Mouse (Mus musculus): Measurements from ENCODE around the gene Cabp1. TPM values are rescaled to one million over a fixed set of nuclear protein-coding genes. Genes with fewer than 3 reads are reported as not detected.

The Cabp1 gene
- polyA plus RNA-seq, 1 experiment from 2014 or later = 0.44 TPM

DNA sequence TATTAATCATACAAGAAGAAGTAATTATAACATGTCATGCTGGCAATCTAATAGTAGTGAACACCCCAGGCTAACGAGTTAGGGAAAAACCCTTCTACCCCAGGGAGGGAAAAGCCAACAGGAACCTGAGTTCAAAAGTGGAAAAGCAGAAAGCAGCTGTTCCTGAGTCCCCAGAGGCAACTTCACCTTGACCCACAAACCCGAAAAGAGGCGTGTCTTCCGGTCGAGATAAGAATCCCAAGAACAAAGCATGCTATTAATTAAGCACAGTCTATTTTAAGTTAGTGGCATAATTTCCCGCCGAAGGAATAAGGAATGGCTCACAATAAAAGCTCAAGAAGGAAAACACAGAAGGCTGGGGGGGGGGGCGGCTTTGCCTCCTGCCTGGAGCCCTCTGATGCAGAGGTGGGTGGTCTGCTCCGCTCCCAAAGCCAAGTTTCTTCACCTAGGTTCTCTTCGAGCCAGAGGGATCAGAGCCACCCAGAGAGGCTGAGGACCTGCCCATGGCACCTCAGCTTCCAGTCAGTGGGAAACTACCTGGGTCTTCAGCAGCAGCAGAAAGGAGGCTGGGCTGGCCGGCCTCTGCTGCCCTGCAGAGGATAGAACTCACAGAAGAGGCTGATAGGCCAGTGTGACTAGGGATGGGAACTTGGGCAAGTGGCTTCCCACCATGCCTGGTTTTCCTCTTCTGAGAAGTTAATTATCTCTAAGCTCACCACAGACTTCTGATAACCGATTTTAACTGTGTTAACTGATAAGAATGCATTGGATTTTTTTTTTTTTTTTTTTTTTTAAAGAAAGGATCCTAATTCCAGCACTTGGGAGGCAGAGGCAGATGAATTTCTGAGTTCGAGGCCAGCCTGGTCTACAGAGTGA, 32.9 kb downstream of the Cabp1 start:
- Histone ChIP-seq H3K4me3 (ENCODE audit: low read depth, low read length) (no peak overlapping the region), H3K27me3 (ENCODE audit: control insufficient read depth, insufficient read depth, low read length) (no peaks in the 10 kb centered on the region), H3K4me2 (replicated peaks; ENCODE audit: low read depth) (no peak overlapping the region), H3K4me1 (replicated peaks; ENCODE audit: control insufficient read depth, insufficient read depth) (peaks cover 3% of the 10 kb centered on the region; the same call in 1 of the 2 replicates), H3K9ac (ENCODE audit: low read length) (no peak overlapping the region), H3K36me3 (ENCODE audit: control insufficient read depth, insufficient read depth, low read length) (no peaks in the 10 kb centered on the region), H3K9me3 (ENCODE audit: control insufficient read depth, low read length) (no peaks in the 10 kb centered on the region), H3K27ac (replicated peaks) (no peak overlapping the region)
- 46% methylated on average over 13 of the region's 13 CpGs for WGBS
- ATAC-seq (ENCODE audit: low FRiP score, low TSS enrichment) (no peak), DNase-seq (ENCODE audit: low spot score) (no peak)
- TF ChIP-seq EP300 (optimal IDR thresholded peaks at IDR 0.05) = no peak
- TF ChIP-seq CTCF (IDR thresholded peaks at IDR 0.05; ENCODE audit: low read depth) = no peak

DNA sequence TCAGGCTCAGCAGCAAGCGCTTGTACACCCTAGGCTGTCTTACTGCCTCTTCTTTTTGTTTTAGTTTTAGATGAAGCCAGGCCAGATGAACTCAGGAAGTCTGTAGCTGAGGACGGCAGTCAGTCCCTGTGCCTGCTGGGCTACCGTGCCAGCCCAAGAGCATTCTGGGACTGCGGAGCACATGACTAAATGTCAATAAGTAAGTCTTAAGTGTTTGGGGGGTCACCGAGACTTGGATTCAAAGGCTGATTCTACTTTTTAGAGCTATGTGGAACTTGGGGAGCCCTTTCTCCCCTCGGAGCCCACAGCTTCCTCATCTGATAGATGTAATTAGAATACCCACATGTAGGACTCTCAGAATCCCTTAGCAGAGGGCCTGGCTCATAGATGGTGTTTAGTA, 33.5 kb downstream of the Cabp1 start:
- H3K9ac ChIP-seq (ENCODE audit: low read length) = no peak overlapping the region
- 72% methylated on average over 6 of the region's 6 CpGs for WGBS
- ATAC-seq (ENCODE audit: low FRiP score, low TSS enrichment) (no peak), DNase-seq (ENCODE audit: low spot score) (no peak)
- H3K4me3 ChIP-seq (ENCODE audit: low read depth, low read length) = no peak overlapping the region
- H3K4me1 ChIP-seq (replicated peaks; ENCODE audit: control insufficient read depth, insufficient read depth) = no peaks in the 10 kb centered on the region
- no peak overlapping the region for H3K27ac ChIP-seq (replicated peaks)
- H3K36me3 ChIP-seq (ENCODE audit: control insufficient read depth, insufficient read depth, low read length) = no peaks in the 10 kb centered on the region
- no peaks in the 10 kb centered on the region for H3K9me3 ChIP-seq (ENCODE audit: control insufficient read depth, low read length)
- no peak overlapping the region for H3K4me2 ChIP-seq (replicated peaks; ENCODE audit: low read depth)
- no peaks in the 10 kb centered on the region for H3K27me3 ChIP-seq (ENCODE audit: control insufficient read depth, insufficient read depth, low read length)
- no peak for TF ChIP-seq CTCF (IDR thresholded peaks at IDR 0.05; ENCODE audit: low read depth)
- no peak for TF ChIP-seq EP300 (optimal IDR thresholded peaks at IDR 0.05)

DNA sequence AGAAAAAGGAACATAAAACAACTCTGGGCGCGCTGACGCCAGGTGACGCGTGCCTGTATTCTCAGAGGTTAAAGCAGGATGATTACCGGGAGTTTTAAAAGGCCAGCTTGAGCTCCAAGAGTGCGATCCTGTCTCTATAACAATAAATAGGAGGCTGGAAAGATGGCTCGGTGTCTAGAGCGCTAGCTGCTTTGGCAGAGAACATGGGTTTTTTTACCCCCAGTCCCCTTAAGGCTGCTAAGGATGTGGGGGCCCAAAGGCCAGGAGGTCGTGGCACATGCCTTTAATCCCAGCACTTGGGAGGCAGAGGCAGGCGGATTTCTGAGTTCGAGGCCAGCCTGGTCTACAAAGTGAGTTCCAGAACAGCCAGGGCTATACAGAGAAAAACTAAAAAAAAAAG, 35.0 kb downstream of the Cabp1 start:
- H3K4me3 ChIP-seq (ENCODE audit: low read depth, low read length) = peak overlapping the region; percentile 95
- WGBS = 30% methylated on average over 12 of the region's 12 CpGs
- no peaks in the 10 kb centered on the region for H3K9me3 ChIP-seq (ENCODE audit: control insufficient read depth, low read length)
- no peak for DNase-seq (ENCODE audit: low spot score)
- no peaks in the 10 kb centered on the region for H3K36me3 ChIP-seq (ENCODE audit: control insufficient read depth, insufficient read depth, low read length)
- H3K27ac ChIP-seq (replicated peaks) = peak overlapping the region; percentile 97
- H3K27me3 ChIP-seq (ENCODE audit: control insufficient read depth, insufficient read depth, low read length) = no peaks in the 10 kb centered on the region
- peak overlapping the region; percentile 72 for H3K9ac ChIP-seq (ENCODE audit: low read length)
- peak overlapping the region; percentile 72 for H3K4me2 ChIP-seq (replicated peaks; ENCODE audit: low read depth)
- 0 out of 2 replicates have a peak, but pooled peaks cover 3% of the 10 kb centered on the region for H3K4me1 ChIP-seq (replicated peaks; ENCODE audit: control insufficient read depth, insufficient read depth)
- TF ChIP-seq EP300 (optimal IDR thresholded peaks at IDR 0.05) = no peak
- TF ChIP-seq CTCF (IDR thresholded peaks at IDR 0.05; ENCODE audit: low read depth) = no peak
- ATAC-seq (ENCODE audit: low FRiP score, low TSS enrichment) = no peak

DNA sequence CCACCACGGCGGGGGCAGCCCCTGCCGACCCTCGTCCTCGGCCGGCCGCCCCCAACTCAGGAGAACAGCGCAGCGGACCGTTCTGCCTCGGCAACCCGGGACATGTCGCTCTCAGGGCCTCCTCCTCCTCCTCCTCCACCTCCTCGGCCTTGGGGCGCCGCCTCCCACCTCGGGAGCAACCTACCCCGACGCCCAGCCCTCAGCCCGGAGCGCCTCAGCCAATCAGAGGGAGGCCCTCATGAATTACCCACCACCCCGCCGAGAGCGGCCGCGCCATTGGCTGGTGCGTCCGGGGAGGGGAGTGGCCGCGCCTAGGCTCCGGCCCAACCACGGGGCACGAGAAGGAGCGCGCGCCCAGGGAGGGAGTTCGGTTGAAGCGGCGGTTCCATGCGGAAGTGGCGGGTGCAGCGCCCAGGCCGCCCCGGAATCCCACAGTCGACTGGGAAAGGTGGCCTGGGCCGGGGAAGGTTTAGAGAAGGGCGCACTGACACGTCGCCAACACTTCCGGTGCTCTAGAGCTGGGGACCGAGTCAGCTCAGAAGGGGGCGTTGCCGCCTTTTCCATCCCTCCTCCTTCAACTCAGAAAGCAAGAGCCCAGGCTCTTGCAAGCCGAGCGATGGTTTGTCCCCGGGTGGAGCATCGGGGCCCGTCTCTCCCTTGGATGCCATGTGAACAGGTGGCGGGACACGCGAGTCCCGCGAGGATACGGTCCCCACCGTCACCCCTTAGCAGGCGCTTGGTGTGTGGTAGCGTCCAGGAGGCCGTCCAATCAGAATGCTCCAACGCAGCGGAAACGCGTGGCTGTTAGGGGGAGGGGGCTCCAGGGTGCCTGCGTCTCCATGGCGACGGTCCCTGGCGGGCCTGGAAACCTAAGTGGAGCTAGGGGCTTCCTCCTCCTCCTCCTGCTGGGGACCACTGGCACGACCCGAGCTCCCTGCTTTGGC, 35.9 kb downstream of the Cabp1 start, which contains the start of gene Mlec:
Mlec (minus strand) TSS at position 140 of the 944 bp plus-strand sequence.
- TF ChIP-seq EP300 (optimal IDR thresholded peaks at IDR 0.05) (no peak), CTCF (IDR thresholded peaks at IDR 0.05; ENCODE audit: low read depth) (peak; percentile 21; the same call in 1 of the 2 replicates)
- Histone ChIP-seq H3K27me3 (ENCODE audit: control insufficient read depth, insufficient read depth, low read length) (no peaks in the 10 kb centered on the region), H3K9me3 (ENCODE audit: control insufficient read depth, low read length) (no peaks in the 10 kb centered on the region), H3K27ac (replicated peaks) (peak within 1 kb of the TSS; percentile 97), H3K4me3 (ENCODE audit: low read depth, low read length) (peak within 1 kb of the TSS; percentile 95), H3K36me3 (ENCODE audit: control insufficient read depth, insufficient read depth, low read length) (no peaks in the 10 kb centered on the region), H3K4me1 (replicated peaks; ENCODE audit: control insufficient read depth, insufficient read depth) (peaks cover 6% of the 10 kb centered on the region; the same call in 1 of the 2 replicates), H3K4me2 (replicated peaks; ENCODE audit: low read depth) (peak within 1 kb of the TSS; percentile 72), H3K9ac (ENCODE audit: low read length) (peak within 1 kb of the TSS; percentile 96)
- under 1% methylated on average over 66 of the region's 78 CpGs for WGBS
- ATAC-seq (ENCODE audit: low FRiP score, low TSS enrichment) = peak; percentile 97
- peak; percentile 100 for DNase-seq (ENCODE audit: low spot score)

DNA sequence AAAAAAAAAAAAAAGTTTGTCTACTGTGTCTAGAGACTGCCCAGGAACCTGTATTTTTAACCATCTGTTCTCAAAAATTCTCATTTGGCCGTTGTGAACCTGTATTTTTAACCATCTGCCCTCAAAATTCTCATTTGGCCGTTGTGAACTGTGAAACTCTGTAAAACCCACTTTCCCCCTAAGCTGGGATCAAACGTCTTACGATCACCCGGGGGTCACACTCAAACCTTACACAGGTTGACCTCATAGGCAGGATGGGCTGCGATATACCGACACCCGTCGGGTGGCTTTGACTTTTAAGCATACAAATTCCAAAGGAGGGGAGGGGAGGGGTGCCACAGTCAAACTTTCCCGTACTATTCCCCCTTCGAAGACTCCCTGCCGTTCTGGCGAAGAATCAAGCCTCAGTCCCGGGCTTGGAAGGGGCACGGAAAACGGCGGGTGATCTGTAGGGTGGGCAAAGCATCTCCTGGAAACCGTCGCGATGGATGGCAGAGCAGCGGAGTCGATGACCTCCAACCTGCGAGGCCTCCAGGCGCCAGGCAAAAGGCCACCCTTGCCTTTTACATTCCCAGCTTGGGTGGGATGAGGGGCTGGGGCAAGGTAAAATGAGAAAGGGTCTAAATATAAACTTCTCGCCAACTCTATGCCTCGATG, 37.1 kb downstream of the Cabp1 start:
- Histone ChIP-seq H3K36me3 (ENCODE audit: control insufficient read depth, insufficient read depth, low read length) (no peaks in the 10 kb centered on the region), H3K4me2 (replicated peaks; ENCODE audit: low read depth) (peak overlapping the region; percentile 72), H3K9ac (ENCODE audit: low read length) (peak overlapping the region; percentile 96), H3K27ac (replicated peaks) (peak overlapping the region; percentile 97), H3K9me3 (ENCODE audit: control insufficient read depth, low read length) (no peaks in the 10 kb centered on the region), H3K27me3 (ENCODE audit: control insufficient read depth, insufficient read depth, low read length) (no peaks in the 10 kb centered on the region), H3K4me3 (ENCODE audit: low read depth, low read length) (peak overlapping the region; percentile 95), H3K4me1 (replicated peaks; ENCODE audit: control insufficient read depth, insufficient read depth) (peaks cover 7% of the 10 kb centered on the region; the same call in 1 of the 2 replicates)
- 1% methylated on average over 26 of the region's 26 CpGs for WGBS
- DNase-seq (ENCODE audit: low spot score) (peak; percentile 36), ATAC-seq (ENCODE audit: low FRiP score, low TSS enrichment) (no peak)
- no peak for TF ChIP-seq CTCF (IDR thresholded peaks at IDR 0.05; ENCODE audit: low read depth)
- TF ChIP-seq EP300 (optimal IDR thresholded peaks at IDR 0.05) = no peak

All from stomach, postnatal 0 days (tissue).